Mouse (Mus musculus): ENCODE measurements around the gene Slc22a4.
A peak's percentile ranks its signal among the peaks of the same experiment; 100 is the strongest.
"Not testable (repeated sequence)": the region's sequence is repeated elsewhere in the genome, so short reads cannot be mapped to it uniquely, and the experiment has no call there.

Gene Slc22a4

GRCm38 (mm10) chr11:54051161-54051560 is 23.3 kb upstream of the Slc22a4 start:
- peaks cover 13% of the 10 kb centered on the region for H3K27me3 ChIP-seq (ENCODE audit: insufficient read depth, low read length)
- H3K9me3 ChIP-seq (ENCODE audit: low read length) = no peaks in the 10 kb centered on the region
- no peak for TF ChIP-seq POU5F1 (IDR thresholded peaks at IDR 0.05; ENCODE audit: borderline replicate concordance, low read length)
- TF ChIP-seq NANOG (IDR thresholded peaks at IDR 0.05; ENCODE audit: borderline replicate concordance, low read length) = no peak
- TF ChIP-seq CTCF (conservative IDR thresholded peaks at IDR 0.05; ENCODE audit: low read length) = no peak
- H3K4me1 ChIP-seq (replicated peaks; ENCODE audit: low read depth, low read length) = peaks cover 16% of the 10 kb centered on the region
- H3K36me3 ChIP-seq (ENCODE audit: insufficient read depth, low read length) = no peaks in the 10 kb centered on the region
- no peak overlapping the region for H3K4me3 ChIP-seq (replicated peaks; ENCODE audit: low read length)

GRCm38 (mm10) chr11:54050205-54050604 is 22.3 kb upstream of the Slc22a4 start:
- Histone ChIP-seq H3K27me3 (ENCODE audit: insufficient read depth, low read length) (peaks cover 13% of the 10 kb centered on the region), H3K9me3 (ENCODE audit: low read length) (no peaks in the 10 kb centered on the region), H3K4me1 (replicated peaks; ENCODE audit: low read depth, low read length) (peaks cover 6% of the 10 kb centered on the region), H3K4me3 (replicated peaks; ENCODE audit: low read length) (no peak overlapping the region), H3K36me3 (ENCODE audit: insufficient read depth, low read length) (no peaks in the 10 kb centered on the region)
- no peak for TF ChIP-seq POU5F1 (IDR thresholded peaks at IDR 0.05; ENCODE audit: borderline replicate concordance, low read length)
- no peak for TF ChIP-seq NANOG (IDR thresholded peaks at IDR 0.05; ENCODE audit: borderline replicate concordance, low read length)
- no peak for TF ChIP-seq CTCF (conservative IDR thresholded peaks at IDR 0.05; ENCODE audit: low read length)

DNA sequence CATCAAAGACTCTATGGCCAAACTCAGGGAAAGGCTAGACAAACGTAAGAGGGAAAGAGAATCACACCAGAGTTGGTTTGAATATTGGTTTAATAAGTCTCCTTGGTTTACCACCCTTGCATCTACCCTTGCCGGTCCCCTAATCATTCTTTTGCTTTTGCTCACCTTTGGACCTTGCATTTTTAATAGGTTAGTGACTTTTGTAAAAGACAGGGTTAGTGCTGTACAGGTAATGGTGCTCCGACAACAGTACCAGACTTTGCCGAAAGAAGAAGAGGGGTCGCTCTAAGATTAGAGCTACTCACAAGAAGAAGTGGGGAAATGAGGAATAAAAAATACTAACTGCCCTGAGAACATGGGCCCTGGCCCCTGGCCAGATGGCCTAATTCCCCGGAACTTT is 12.8 kb upstream of the Slc22a4 start:
- H3K4me1 ChIP-seq (replicated peaks; ENCODE audit: low read depth, low read length) = no peaks in the 10 kb centered on the region
- no peak overlapping the region for H3K4me3 ChIP-seq (replicated peaks; ENCODE audit: low read length)
- no peaks in the 10 kb centered on the region for H3K36me3 ChIP-seq (ENCODE audit: insufficient read depth, low read length)
- TF ChIP-seq POU5F1 (IDR thresholded peaks at IDR 0.05; ENCODE audit: borderline replicate concordance, low read length) = no peak
- H3K9me3 ChIP-seq (ENCODE audit: low read length) = peaks cover 62% of the 10 kb centered on the region
- H3K27me3 ChIP-seq (ENCODE audit: insufficient read depth, low read length) = no peaks in the 10 kb centered on the region

DNA sequence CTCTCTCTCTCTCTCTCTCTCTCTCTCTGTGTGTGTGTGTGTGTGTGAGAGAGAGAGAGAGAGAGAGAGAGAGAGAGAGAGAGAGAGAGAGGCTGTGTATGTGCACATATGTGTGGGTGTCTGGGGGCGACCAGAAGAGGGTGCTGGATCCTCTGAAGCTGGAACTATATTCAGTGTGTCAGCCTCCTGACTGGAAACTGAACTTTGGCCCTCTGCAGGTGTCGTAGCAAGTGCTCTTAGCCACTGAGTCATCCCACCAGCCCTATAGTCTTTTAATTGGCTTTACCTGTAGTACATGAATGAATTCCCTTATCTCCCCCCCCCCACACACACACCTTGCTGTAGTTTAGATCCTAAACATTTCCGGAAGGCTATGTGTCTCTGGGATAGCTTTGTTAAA is 5.0 kb upstream of the Slc22a4 start:
- peaks cover 12% of the 10 kb centered on the region for H3K4me1 ChIP-seq (replicated peaks; ENCODE audit: low read depth, low read length)
- H3K4me3 ChIP-seq (replicated peaks; ENCODE audit: low read length); H3K36me3 ChIP-seq (ENCODE audit: insufficient read depth, low read length): not testable (repeated sequence)
- peaks cover 14% of the 10 kb centered on the region for H3K9me3 ChIP-seq (ENCODE audit: low read length)
- peaks cover 25% of the 10 kb centered on the region for H3K27me3 ChIP-seq (ENCODE audit: insufficient read depth, low read length)

GRCm38 (mm10) chr11:54028997-54029396 is 1.1 kb upstream of the Slc22a4 start:
- Histone ChIP-seq H3K27me3 (ENCODE audit: insufficient read depth, low read length) (peaks cover 59% of the 10 kb centered on the region), H3K4me1 (replicated peaks; ENCODE audit: low read depth, low read length) (peaks cover 17% of the 10 kb centered on the region)
- TF ChIP-seq POU5F1 (IDR thresholded peaks at IDR 0.05; ENCODE audit: borderline replicate concordance, low read length) (no peak), NANOG (IDR thresholded peaks at IDR 0.05; ENCODE audit: borderline replicate concordance, low read length) (no peak), CTCF (conservative IDR thresholded peaks at IDR 0.05; ENCODE audit: low read length) (no peak)

DNA sequence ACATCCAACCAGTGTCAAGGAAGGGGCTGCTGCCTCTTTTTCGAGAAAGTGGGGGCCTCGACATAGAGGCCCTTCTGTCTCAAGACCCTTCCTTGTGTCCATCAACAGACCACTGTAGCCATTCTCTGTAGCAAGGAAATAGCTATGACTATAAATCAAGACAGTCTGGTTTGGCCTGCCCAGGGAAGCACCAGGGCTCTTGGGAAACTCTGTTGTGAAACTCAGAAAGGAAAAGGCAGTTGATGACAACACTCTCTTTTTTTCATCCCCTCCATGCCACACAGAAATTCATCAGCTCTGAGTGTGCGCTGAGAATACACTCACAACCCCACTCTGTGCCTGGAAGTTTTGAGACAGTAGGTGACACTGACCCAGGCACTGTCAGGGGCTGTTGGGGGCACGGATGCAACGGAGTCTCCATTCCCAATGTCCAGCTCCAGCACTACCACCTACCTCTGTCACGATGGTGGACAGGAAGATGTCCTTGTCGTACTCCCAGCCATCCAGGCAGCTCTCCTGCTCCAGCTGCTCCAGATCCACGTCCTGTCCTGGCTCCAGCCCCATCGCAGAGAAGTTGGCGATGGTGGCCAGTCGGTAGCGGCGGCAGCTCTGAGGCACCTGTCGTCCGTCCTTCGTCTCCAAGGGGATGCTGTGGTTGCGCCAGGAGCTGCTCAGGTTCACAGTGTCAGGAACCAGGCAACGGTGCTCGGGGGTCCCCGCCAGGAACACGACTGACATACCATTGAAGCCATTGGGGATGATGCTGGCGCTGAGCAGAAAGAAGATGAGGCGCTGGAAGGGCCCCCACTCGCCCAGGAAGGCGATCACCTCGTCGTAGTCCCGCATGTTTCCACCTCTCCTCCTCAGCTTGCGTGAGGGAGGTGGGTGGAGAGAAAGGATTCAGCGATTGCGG is 503 bp downstream of the Slc22a4 start:
- H3K9me3 ChIP-seq (ENCODE audit: low read length) = no peaks in the 10 kb centered on the region; the same call in 1 of the 2 replicates
- H3K4me1 ChIP-seq (replicated peaks; ENCODE audit: low read depth, low read length) = peaks cover 17% of the 10 kb centered on the region
- H3K27me3 ChIP-seq (ENCODE audit: insufficient read depth, low read length) = peaks cover 66% of the 10 kb centered on the region
- no peaks in the 10 kb centered on the region for H3K36me3 ChIP-seq (ENCODE audit: insufficient read depth, low read length)
- no peak for TF ChIP-seq POU5F1 (IDR thresholded peaks at IDR 0.05; ENCODE audit: borderline replicate concordance, low read length)
- TF ChIP-seq NANOG (IDR thresholded peaks at IDR 0.05; ENCODE audit: borderline replicate concordance, low read length) = no peak
- no peak for TF ChIP-seq CTCF (conservative IDR thresholded peaks at IDR 0.05; ENCODE audit: low read length)
- H3K4me3 ChIP-seq (replicated peaks; ENCODE audit: low read length) = peak overlapping the region; percentile 76

More at GRCm38 (mm10) chr11:54028997-54029396, 1.1 kb upstream of the Slc22a4 start:
- no peaks in the 10 kb centered on the region; the same call in 1 of the 2 replicates for H3K9me3 ChIP-seq (ENCODE audit: low read length)
- H3K36me3 ChIP-seq (ENCODE audit: insufficient read depth, low read length) = no peaks in the 10 kb centered on the region
- peak overlapping the region; percentile 76; the same call in 1 of the 2 replicates for H3K4me3 ChIP-seq (replicated peaks; ENCODE audit: low read length)

DNA sequence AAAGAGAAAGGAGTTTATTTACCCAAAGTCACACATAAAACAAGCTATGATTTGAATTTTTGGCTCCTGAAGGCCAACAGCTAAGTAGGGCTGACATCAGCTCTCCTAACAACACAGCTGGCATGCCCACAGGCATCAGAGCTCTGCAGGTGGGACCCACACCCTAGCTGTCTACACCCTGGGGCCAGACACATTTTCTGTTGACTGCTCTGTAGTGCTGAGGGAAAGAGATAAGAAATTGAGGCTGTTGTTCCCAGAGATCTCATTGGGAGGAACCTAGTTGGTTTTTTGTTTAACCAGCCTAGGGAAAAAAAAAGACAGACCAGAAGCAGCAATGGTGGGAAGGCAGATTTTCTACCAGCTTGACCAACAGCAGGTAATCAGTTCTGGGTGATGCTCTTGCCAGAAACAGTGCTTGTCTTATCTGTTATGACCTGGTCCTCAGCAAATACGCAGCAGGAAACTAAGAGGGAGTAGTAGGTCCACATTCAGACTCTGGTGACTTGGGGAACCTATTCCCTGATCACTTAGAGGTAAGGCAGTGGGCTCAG is 1.3 kb downstream of the Slc22a4 start:
- Histone ChIP-seq H3K4me1 (replicated peaks; ENCODE audit: low read depth, low read length) (peaks cover 17% of the 10 kb centered on the region), H3K4me3 (replicated peaks; ENCODE audit: low read length) (no peak overlapping the region)

DNA sequence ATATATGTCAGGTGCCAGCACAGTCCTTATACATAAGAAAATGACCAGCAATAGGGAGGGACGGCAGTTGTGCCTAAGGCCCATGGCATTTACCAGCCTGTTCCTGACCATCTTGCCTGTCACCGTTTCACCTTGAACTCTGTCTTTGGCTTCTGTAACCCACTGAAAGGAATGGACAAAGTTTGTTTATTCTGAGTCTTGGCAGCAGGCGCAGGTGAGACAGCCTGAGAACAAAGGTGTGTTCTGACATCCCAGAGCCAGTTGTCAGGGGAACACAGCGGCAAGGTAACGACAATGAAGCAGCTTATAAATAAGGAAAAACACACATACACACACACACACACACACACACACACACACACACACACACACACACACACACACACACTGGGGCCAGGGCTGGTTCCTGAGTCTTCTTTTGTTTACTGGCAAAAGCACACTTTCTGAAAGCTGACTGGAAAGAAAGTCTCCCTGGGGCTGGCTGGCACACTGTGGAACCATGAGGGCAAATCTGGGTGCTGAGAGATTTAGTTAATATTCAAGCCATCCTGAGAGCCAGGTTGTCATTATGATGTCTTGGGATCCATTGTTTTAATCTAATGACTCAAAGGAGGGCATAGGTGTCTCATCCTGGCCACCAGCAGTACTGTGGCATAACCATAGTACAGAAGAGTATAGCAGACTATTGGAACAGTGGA is 6.3 kb downstream of the Slc22a4 start:
- Histone ChIP-seq H3K36me3 (ENCODE audit: insufficient read depth, low read length) (no peaks in the 10 kb centered on the region), H3K9me3 (ENCODE audit: low read length) (no peaks in the 10 kb centered on the region; the same call in 1 of the 2 replicates), H3K27me3 (ENCODE audit: insufficient read depth, low read length) (peaks cover 31% of the 10 kb centered on the region), H3K4me1 (replicated peaks; ENCODE audit: low read depth, low read length) (no peaks in the 10 kb centered on the region), H3K4me3 (replicated peaks; ENCODE audit: low read length) (no peak overlapping the region)
- TF ChIP-seq CTCF (conservative IDR thresholded peaks at IDR 0.05; ENCODE audit: low read length) (no peak), POU5F1 (IDR thresholded peaks at IDR 0.05; ENCODE audit: borderline replicate concordance, low read length) (no peak), NANOG (IDR thresholded peaks at IDR 0.05; ENCODE audit: borderline replicate concordance, low read length) (no peak)

More for the DNA sequence above, 1.3 kb downstream of the Slc22a4 start:
- Histone ChIP-seq H3K27me3 (ENCODE audit: insufficient read depth, low read length) (peaks cover 66% of the 10 kb centered on the region), H3K9me3 (ENCODE audit: low read length) (no peaks in the 10 kb centered on the region; the same call in 1 of the 2 replicates), H3K36me3 (ENCODE audit: insufficient read depth, low read length) (no peaks in the 10 kb centered on the region)
- TF ChIP-seq CTCF (conservative IDR thresholded peaks at IDR 0.05; ENCODE audit: low read length) (no peak), NANOG (IDR thresholded peaks at IDR 0.05; ENCODE audit: borderline replicate concordance, low read length) (no peak), POU5F1 (IDR thresholded peaks at IDR 0.05; ENCODE audit: borderline replicate concordance, low read length) (no peak)

All from E14TG2a.4 (cell line).